Mouse (Mus musculus) ES-CJ7 (cell line): ENCODE measurements around the gene Uhrf1.

ENCODE experiments used
- DNase-seq: peaks from one replicate; pipeline ENCODE4 v3.0.0; 2011; ENCODE audit warnings: low read depth, low spot score

The Uhrf1 gene

GRCm38 (mm10) chr17:56298238-56298637 lies 4.9 kb upstream of the Uhrf1 start:
- no peak for DNase-seq

GRCm38 (mm10) chr17:56300186-56300585 lies 2.9 kb upstream of the Uhrf1 start, which contains the start of gene Arrdc5:
Arrdc5 (minus strand) TSS chr17:56300286.
- DNase-seq: no peak

DNA sequence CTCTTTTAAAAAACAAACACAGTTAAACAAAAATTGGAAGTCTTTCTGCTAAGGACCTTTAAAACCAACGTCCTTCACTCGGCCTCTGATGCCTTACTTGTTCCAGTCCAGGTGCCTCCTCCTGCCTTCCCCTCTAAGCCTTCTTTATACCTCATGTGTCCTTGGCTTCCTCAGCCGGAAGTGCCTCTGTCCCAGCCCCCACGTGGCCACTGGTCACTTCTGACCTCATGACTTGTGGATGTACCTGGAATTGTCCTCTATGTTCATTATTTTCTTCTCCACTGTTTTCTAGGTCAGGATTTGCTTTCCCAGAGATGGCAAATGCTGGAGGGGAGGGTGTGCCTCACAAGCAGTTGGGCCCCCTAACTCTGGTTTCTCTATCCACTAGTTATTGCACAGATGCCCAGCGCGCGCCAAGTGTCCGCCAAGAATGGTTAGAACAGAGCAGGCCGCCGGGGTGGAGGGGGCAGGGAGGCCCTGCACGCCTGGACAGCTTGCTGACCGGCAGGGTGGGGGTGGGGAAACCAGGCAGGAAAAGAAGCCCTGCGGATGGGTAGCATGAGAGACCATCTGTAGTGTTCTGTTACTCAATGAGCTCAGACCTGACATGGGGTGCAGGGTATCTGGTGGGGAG lies 641 bp upstream of the Uhrf1 start:
- no peak for DNase-seq

DNA sequence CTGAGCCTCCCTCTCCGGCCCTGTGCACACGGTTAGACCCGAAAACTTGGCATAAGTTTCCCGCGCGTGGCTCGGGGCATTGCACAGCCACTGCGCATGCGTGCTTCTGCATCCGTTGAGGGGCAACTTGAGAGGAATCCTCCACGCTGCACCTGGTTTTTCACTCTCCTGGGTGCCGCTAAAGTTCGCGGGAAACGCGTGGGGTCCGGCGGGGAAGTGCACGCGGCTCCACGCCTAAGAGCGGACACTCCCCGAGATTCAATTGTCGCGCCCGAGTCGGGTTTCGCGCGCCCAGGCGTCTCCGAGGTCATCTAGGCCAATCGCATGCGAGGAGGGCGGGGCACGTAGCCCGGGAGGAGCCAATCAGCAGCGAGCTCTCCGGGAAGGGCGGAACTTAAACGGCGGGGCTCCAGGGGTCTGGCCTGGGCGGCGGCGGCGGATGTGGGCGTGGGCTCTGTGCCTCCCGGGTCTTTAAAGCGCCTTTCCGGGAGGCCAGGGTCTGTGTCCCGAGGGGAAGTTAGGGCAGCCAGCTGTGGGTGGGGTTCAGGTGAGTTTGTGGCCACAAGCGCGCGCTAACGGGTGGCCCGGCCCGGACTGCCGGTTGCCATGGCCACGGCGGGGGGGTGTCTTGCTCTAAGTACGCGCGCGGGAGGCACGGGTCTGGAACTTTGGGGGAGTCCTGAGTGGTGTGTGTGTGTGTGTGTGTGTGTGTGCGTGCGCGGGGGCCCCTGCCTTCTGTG lies 896 bp downstream of the Uhrf1 start:
- DNase-seq: peak; percentile 98

- no peak for DNase-seq
These were observed 1.6 kb downstream of the Uhrf1 start for GRCm38 (mm10) chr17:56304718-56305117.

- DNase-seq: no peak
These were observed 2.0 kb downstream of the Uhrf1 start for GRCm38 (mm10) chr17:56305156-56305555.

GRCm38 (mm10) chr17:56305826-56306225 lies 2.7 kb downstream of the Uhrf1 start:
- DNase-seq: no peak

- no peak for DNase-seq
These were observed 5.0 kb downstream of the Uhrf1 start for GRCm38 (mm10) chr17:56308088-56308487.

DNA sequence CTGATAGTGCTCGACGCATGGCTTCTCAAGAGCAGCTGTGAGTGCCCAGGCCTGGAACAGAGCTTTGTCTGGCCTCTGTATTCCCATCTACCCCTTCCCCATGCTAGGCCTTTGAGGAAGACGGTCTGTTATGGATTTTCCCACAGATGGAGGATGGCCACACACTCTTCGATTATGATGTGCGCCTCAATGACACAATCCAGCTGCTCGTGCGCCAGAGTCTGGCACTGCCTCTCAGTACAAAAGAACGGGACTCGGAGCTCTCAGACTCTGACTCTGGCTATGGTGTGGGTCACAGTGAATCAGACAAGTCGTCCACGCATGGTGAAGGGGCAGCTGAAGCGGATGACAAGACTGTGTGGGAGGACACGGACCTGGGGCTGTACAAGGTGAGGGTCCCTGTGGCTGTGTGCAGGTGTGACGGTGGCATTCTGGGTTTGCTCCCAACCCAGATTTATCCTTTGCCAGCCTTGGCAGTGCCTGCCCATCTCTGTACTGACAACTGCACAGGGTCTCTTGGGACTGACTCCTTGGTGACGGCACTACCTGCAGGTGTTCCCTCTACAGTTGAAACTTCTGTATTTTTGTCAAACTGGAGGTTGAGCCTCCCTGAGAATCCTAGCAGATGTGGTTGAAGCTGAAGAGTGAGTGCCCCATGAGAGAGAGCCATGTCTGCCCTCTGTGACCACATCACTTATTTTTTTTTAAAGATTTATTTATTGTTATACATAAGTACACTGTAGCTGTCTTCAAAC lies 6.2 kb downstream of the Uhrf1 start:
- no peak for DNase-seq

DNA sequence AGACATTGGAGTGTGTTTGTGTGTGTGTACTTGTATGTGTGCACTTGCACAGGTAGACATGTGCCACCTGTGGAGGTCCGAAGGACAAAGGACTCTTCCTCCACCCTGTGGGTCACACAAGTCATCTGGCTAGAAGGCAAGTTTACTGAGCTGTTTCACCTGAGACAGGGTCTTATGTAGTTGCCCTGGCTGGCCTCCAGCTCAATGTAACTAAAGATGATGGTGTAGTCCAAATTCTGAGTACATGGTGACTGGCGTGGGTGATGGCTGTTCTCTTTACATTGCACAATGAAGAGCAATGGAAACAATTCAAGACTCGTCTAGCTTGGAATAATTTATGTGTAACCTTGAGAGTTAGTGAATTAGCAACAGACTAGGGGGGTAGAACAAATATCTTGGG lies 21.3 kb downstream of the Uhrf1 start:
- no peak for DNase-seq

DNA sequence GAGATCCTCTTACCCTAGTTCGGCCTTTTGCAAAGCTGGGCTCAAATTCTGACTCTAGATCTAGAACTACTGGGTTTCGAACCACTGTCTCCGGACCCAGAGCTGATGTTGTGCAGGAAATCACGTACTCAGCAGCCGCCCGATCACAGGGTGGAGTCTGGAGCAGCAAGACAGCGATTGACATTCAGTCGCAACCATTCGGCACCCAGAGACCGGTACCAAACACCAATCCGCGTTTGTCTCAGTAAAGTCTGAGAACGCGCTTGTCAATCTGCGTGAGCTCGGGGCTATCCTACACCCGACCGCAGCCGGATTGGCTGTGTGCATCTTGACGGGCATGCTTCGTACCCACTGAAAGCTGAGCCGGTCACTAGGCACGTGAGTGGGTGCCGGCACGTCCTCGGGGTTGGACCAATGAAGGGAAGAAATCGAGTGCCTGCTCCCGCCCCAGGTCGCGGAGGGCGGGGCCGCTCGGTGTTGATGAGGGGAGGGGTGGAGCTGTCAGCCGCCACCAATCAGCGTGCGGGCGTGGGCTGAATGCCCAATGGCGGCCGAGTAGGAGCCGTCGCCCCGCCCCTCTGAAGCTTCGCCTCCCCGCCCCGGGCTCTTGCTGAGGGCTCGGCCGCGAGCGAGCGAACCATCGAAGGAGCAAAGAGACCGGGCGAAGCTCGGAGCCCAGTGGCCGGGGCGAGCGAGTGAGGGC lies 22.5 kb downstream of the Uhrf1 start, which contains the start of gene Kdm4b:
Gene Kdm4b (plus strand): TSS at position 613 of the 703 bp plus-strand sequence.
- peak; percentile 99 for DNase-seq

GRCm38 (mm10) chr17:56326153-56327147 lies 23.3 kb downstream of the Uhrf1 start:
- no peak for DNase-seq

DNA sequence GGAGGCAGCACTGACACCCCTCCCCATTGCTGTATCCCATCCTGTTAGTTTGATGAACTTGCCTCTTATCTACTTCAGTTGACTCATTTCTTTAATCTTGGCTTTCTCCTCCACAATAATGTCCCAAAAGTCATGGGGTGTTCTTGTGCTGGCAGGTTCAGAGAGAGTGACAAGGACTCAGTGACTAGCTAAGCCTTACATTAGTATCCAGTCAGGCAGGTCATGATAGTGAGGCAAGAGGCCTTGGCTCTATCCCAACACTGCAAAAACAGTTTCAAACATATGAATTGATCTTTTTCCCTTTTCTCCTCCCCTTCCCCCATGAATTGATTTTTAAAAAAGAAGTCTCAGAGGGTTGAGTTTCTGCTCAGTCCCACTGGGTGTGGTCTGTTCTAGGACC lies 26.1 kb downstream of the Uhrf1 start:
- no peak for DNase-seq

- DNase-seq: no peak
These were observed 27.2 kb downstream of the Uhrf1 start for GRCm38 (mm10) chr17:56330345-56330744.

- no peak for DNase-seq
These were observed 28.1 kb downstream of the Uhrf1 start for GRCm38 (mm10) chr17:56331256-56331655.

DNA sequence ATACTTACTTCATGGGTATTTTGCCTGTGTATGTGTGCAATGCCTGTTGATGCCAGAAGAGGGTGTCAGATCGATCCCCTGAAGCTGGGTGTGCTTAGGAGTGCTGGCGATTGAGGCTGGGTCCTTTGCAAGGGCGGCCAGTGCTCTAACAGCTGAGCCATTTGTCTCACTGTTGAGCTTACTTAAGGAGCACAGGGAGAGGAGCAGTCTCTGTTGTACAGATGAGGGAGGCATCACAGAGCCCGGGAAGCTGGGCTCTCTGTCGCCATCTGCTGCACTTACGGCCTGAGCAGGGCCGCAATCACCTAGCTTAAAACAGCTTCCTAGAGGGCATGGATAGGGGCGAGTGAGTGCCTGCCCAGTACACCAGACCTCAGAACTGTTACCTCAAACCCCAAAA lies 29.9 kb downstream of the Uhrf1 start:
- peak; percentile 78 for DNase-seq

GRCm38 (mm10) chr17:56337190-56337589 lies 34.1 kb downstream of the Uhrf1 start:
- DNase-seq: peak; percentile 42

DNA sequence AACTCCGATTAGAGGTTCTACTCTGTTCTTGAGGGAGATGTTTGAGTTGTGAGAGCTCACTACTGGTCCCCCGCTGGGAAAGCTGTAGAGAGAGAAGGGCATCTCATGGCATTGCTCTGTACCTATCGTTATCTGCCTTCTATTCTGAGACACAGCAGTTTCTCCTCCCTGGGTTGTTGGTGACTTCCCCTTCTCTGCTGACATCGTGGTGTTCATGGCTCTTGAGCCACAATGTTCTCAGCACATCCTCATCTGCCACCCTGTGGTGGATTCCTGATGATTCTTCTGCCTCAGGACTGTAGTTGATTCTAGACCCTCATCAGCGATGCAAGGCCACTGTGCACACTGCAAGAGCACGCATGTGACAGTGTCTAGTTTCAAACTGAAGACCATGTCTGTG lies 34.7 kb downstream of the Uhrf1 start:
- DNase-seq: no peak

DNA sequence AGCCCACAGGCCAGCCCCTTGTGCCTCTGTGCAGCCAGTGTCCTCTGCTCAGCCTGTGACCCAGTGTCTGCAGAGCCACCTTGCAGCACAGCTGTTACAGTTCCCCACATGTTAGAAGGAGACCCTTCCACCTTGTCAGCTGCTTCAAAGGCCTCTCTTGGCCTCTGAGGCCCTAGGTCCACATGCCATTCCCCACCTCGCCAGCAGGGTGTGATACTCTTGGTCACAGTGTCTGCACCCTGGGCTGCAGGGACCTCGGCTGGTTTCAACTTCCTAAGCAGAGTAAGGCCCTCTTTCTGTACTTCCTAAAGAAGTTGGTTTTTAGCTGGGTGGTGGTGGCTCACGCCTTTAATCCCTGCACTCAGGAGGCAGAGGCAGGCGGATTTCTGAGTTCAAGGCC lies 35.8 kb downstream of the Uhrf1 start:
- DNase-seq: peak; percentile 54

- DNase-seq: no peak
These were observed 37.6 kb downstream of the Uhrf1 start for GRCm38 (mm10) chr17:56340717-56341116.

GRCm38 (mm10) chr17:56343466-56343865 lies 40.3 kb downstream of the Uhrf1 start:
- DNase-seq: no peak
